16 mouse cellular contexts compared by ENCODE assay signal in the genomic region with DNA sequence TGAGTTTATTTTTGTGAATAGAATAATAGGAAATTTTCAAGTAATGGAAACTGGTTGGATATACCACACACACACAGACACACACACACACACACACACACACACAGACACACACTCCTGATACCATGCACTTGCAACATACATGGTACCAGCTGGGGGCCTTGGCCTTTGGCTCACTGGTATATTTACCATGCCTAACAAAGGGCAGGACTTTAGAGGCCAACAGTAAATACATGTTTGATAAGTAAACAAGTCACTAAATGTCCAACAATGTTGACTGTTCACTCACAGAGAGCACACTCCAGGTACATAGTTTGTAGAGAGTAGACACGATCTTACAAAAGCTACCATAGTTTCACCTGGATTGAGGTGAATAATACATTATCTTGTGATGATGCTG.
"Had no signal": no experiment of that assay in that cellular context is flagged by ENCODE, and none has a peak within 500 bp of the region (broad histone marks: within the 10 kb centered on the region; RNA-seq: fewer than 3 reads in every experiment).

No protein-coding gene starts in this region.

- H3K27ac ChIP-seq: lung, embryonic 15.5 days; macrophage; midbrain, embryonic 13.5 days; midbrain, embryonic 15.5 days; neural tube, embryonic 12.5 days; stomach, embryonic 15.5 days had no signal

- H3K4me1 ChIP-seq: lung, embryonic 15.5 days; stomach, embryonic 15.5 days had no signal

- H3K9ac ChIP-seq: lung, embryonic 15.5 days; midbrain, embryonic 13.5 days; midbrain, embryonic 15.5 days; neural tube, embryonic 12.5 days; stomach, embryonic 15.5 days had no signal

- ATAC-seq: lung, postnatal 0 days; midbrain, embryonic 13.5 days; midbrain, embryonic 15.5 days had no signal

- DNase-seq: lung, adult 18-20 months; lung, postnatal 14 days; lung, postnatal 36 days; right cerebral cortex, postnatal 14 days; thymus, adult 18-20 months; thymus, postnatal 14 days; thymus, postnatal 36 days had no signal

- H3K4me3 ChIP-seq: lung, embryonic 15.5 days; megakaryocyte, embryonic 14.5 days; midbrain, embryonic 13.5 days; midbrain, embryonic 15.5 days; neural tube, embryonic 12.5 days; stomach, embryonic 15.5 days had no signal

- H3K4me2 ChIP-seq: lung, embryonic 15.5 days; midbrain, embryonic 11.5 days; midbrain, embryonic 13.5 days; midbrain, embryonic 15.5 days; neural tube, embryonic 12.5 days; stomach, embryonic 15.5 days had no signal

- H3K36me3 ChIP-seq: lung, embryonic 15.5 days; midbrain, embryonic 13.5 days; midbrain, embryonic 15.5 days; neural tube, embryonic 12.5 days; stomach, embryonic 15.5 days had no signal

- H3K27me3 ChIP-seq: lung, embryonic 15.5 days; midbrain, embryonic 13.5 days; midbrain, embryonic 15.5 days; neural tube, embryonic 12.5 days; stomach, embryonic 15.5 days had no signal

- H3K9me3 ChIP-seq: lung, embryonic 15.5 days; megakaryocyte, embryonic 14.5 days; midbrain, embryonic 13.5 days; midbrain, embryonic 15.5 days; neural tube, embryonic 12.5 days; stomach, embryonic 15.5 days had no signal
